Mouse (Mus musculus) heart, adult 8-10 months (tissue): Measurements from ENCODE around the gene Lpin2. TPM values are rescaled to one million over a fixed set of nuclear protein-coding genes. Genes with fewer than 3 reads are reported as not detected.

Experiments used
- DNase-seq: peaks from one replicate; pipeline ENCODE4 v3.0.0; 2022; ENCODE audit warnings: low spot score
- total RNA-seq, 4 experiments: library from RNA; stranded (reverse); gene quantifications; 2 replicates each; pipeline ENCODE4 v1.2.4; 2022

The Lpin2 gene
- total RNA-seq, 4 experiments from 2014 or later: 7.4 to 11.1 (median 10.0) TPM

DNA sequence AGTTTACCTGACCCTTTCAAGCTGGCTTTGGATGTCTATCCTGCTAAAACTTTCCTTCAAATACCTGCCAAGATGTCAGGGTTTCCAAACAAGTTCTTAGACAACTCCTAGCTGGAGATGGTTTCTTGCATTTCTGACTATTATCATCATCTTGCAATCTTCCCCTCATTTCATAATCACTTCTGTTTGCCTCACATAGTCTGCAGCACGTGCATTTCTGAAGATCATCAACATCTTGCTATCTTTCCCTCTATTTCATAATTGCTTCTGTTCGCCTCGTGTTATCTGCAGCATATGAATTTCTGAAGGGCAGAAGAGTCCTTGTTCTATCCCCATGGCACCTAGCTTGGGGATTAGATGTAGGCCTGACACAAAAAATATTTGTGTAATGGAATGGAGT is 112.2 kb downstream of the Lpin2 start:
- no peak for DNase-seq

Other genes with a start within 250 kb of the Lpin2 start
- gene Myom1, start 179.9 kb upstream of the Lpin2 start, total RNA-seq: 1,000 to 10,000 TPM; 1,005 to 1,153 (median 1,086) TPM
- gene Myl12a, start 179.7 kb upstream of the Lpin2 start, total RNA-seq: 1,000 to 10,000 TPM in 3 of 4 experiments, 100 to 1,000 TPM in 1; 878 to 1,206 (median 1,167) TPM
- gene Emilin2, start 129.4 kb downstream of the Lpin2 start, total RNA-seq: 10 to 100 TPM; 25.3 to 46.2 (median 41.1) TPM